Comparison of ENCODE assay signal across 16 mouse cellular contexts in genomic region chr4:142474626-142475025, GRCm38 (mm10).
A peak's percentile ranks its signal among the peaks of the same experiment; 100 is the strongest.
DNase-seq lines count a peak whose midpoint lies in the region; ATAC-seq lines count a peak whose summit lies in the region.
"Had no signal": no experiment of that assay in that cellular context is flagged by ENCODE, and none has a peak within 500 bp of the region (broad histone marks: within the 10 kb centered on the region; RNA-seq: fewer than 3 reads in every experiment).

No protein-coding gene starts in this region.

- H3K4me1 ChIP-seq in midbrain, embryonic 12.5 days, result peaks cover 29% of the 10 kb centered on the region
- H3K4me1 ChIP-seq in midbrain, embryonic 11.5 days (ENCODE audit: control insufficient read depth, insufficient read depth, low read length), result peaks cover 10% of the 10 kb centered on the region
- H3K4me1 ChIP-seq in hindbrain, embryonic 15.5 days (replicated peaks), result peaks cover 33% of the 10 kb centered on the region
- H3K4me1 ChIP-seq in neural tube, embryonic 14.5 days (ENCODE audit: control insufficient read depth, insufficient read depth, low read length), result peaks cover 19% of the 10 kb centered on the region; the same call in 1 of the 2 replicates
- H3K4me1 ChIP-seq: liver, embryonic 12.5 days had no signal

- H3K9ac ChIP-seq in midbrain, embryonic 12.5 days (replicated peaks), result no peak overlapping the region
- no peak overlapping the region for H3K9ac ChIP-seq in midbrain, embryonic 11.5 days (ENCODE audit: low read length)
- H3K9ac ChIP-seq in hindbrain, embryonic 15.5 days, result no peak overlapping the region
- no peak overlapping the region for H3K9ac ChIP-seq in neural tube, embryonic 14.5 days (replicated peaks; ENCODE audit: low read depth, low read length)
- H3K9ac ChIP-seq: heart, embryonic 12.5 days; intestine, embryonic 15.5 days; kidney, embryonic 15.5 days; liver, embryonic 12.5 days; lung, embryonic 14.5 days had no signal

- H3K9me3 ChIP-seq in midbrain, embryonic 12.5 days, result no peaks in the 10 kb centered on the region
- no peaks in the 10 kb centered on the region; the same call in 1 of the 2 replicates for H3K9me3 ChIP-seq in midbrain, embryonic 11.5 days (ENCODE audit: control insufficient read depth, low read length)
- no peaks in the 10 kb centered on the region for H3K9me3 ChIP-seq in hindbrain, embryonic 15.5 days
- no peaks in the 10 kb centered on the region for H3K9me3 ChIP-seq in neural tube, embryonic 14.5 days (ENCODE audit: control insufficient read depth, low read length)
- H3K9me3 ChIP-seq: heart, embryonic 12.5 days; intestine, embryonic 15.5 days; kidney, embryonic 15.5 days; liver, embryonic 12.5 days had no signal

- ATAC-seq in midbrain, embryonic 12.5 days (ENCODE audit: low FRiP score, low read depth), result no peak
- ATAC-seq in midbrain, embryonic 11.5 days (ENCODE audit: low FRiP score), result no peak
- ATAC-seq in hindbrain, embryonic 15.5 days (ENCODE audit: low FRiP score, low read depth), result no peak
- ATAC-seq in neural tube, embryonic 14.5 days (ENCODE audit: low read depth), result no peak
- ATAC-seq: intestine, embryonic 15.5 days; liver, embryonic 12.5 days had no signal

- DNase-seq in cerebellum, postnatal 25 days, result peak; percentile 51 to 57
- DNase-seq in cerebellum, postnatal 4 days (ENCODE audit: low spot score in 2 of 2), result no peak
- no peak for DNase-seq in midbrain, embryonic 11.5 days (ENCODE audit: low spot score, missing footprints)
- DNase-seq in adrenal gland, postnatal 36 days, result no peak
- DNase-seq in spleen, postnatal 4 days (ENCODE audit: low spot score in 2 of 2), result no peak
- DNase-seq: retina, postnatal 1 day; thymus, postnatal 4 days had no signal

- no peaks in the 10 kb centered on the region for H3K27me3 ChIP-seq in midbrain, embryonic 12.5 days
- H3K27me3 ChIP-seq in midbrain, embryonic 11.5 days (ENCODE audit: control insufficient read depth, insufficient read depth, low read length), result no peaks in the 10 kb centered on the region
- H3K27me3 ChIP-seq in hindbrain, embryonic 15.5 days, result no peaks in the 10 kb centered on the region
- H3K27me3 ChIP-seq in neural tube, embryonic 14.5 days (ENCODE audit: control insufficient read depth, insufficient read depth, low read length), result no peaks in the 10 kb centered on the region
- H3K27me3 ChIP-seq: CH12.LX; intestine, embryonic 15.5 days; kidney, embryonic 15.5 days had no signal

- H3K4me2 ChIP-seq in midbrain, embryonic 12.5 days (replicated peaks), result peak overlapping the region; percentile 46; the same call in 1 of the 2 replicates
- no peak overlapping the region for H3K4me2 ChIP-seq in midbrain, embryonic 11.5 days
- peak overlapping the region; percentile 59 for H3K4me2 ChIP-seq in hindbrain, embryonic 15.5 days
- H3K4me2 ChIP-seq in neural tube, embryonic 14.5 days (ENCODE audit: low read depth, low read length), result peak overlapping the region; percentile 52
- H3K4me2 ChIP-seq: heart, embryonic 12.5 days; kidney, embryonic 15.5 days; liver, embryonic 12.5 days had no signal

- 89% methylated on average over 7 of the region's 7 CpGs for WGBS in midbrain, embryonic 12.5 days
- WGBS in midbrain, embryonic 11.5 days, result 93% methylated on average over 7 of the region's 7 CpGs
- 77% methylated on average over 7 of the region's 7 CpGs for WGBS in hindbrain, embryonic 15.5 days
- WGBS in neural tube, embryonic 14.5 days, result 86% methylated on average over 7 of the region's 7 CpGs

- no peaks in the 10 kb centered on the region for H3K36me3 ChIP-seq in midbrain, embryonic 12.5 days
- H3K36me3 ChIP-seq in midbrain, embryonic 11.5 days (ENCODE audit: control insufficient read depth, insufficient read depth, low read length), result no peaks in the 10 kb centered on the region
- no peaks in the 10 kb centered on the region for H3K36me3 ChIP-seq in hindbrain, embryonic 15.5 days
- H3K36me3 ChIP-seq in neural tube, embryonic 14.5 days (ENCODE audit: control insufficient read depth, insufficient read depth, low read length), result no peaks in the 10 kb centered on the region
- H3K36me3 ChIP-seq: heart, embryonic 12.5 days; intestine, embryonic 15.5 days; kidney, embryonic 15.5 days; liver, embryonic 12.5 days had no signal

- H3K4me3 ChIP-seq in midbrain, embryonic 12.5 days, result peak overlapping the region; percentile 9; the same call in 1 of the 2 replicates
- no peak overlapping the region for H3K4me3 ChIP-seq in midbrain, embryonic 11.5 days (ENCODE audit: low read depth, low read length)
- 0 out of 2 replicates have a peak overlapping the region, but pooled peaks have one; percentile 31 for H3K4me3 ChIP-seq in hindbrain, embryonic 15.5 days
- H3K4me3 ChIP-seq in neural tube, embryonic 14.5 days (ENCODE audit: low read depth, low read length), result no peak overlapping the region
- H3K4me3 ChIP-seq: heart, embryonic 12.5 days; intestine, embryonic 15.5 days; kidney, embryonic 15.5 days; liver, embryonic 12.5 days had no signal

- no peak overlapping the region; the same call in 1 of the 2 replicates for H3K27ac ChIP-seq in midbrain, embryonic 12.5 days (replicated peaks)
- H3K27ac ChIP-seq in midbrain, embryonic 11.5 days (ENCODE audit: low read depth, low read length), result no peak overlapping the region
- H3K27ac ChIP-seq in hindbrain, embryonic 15.5 days (replicated peaks), result no peak overlapping the region
- H3K27ac ChIP-seq in neural tube, embryonic 14.5 days (ENCODE audit: low read depth, low read length), result no peak overlapping the region
- H3K27ac ChIP-seq: intestine, embryonic 15.5 days; kidney, embryonic 15.5 days; liver, embryonic 12.5 days had no signal

Comparison
In these comparisons a context has a peak if more than half of its experiments do, and no peak if none do; other contexts are left out.
1. DNase-seq: peak in cerebellum, postnatal 25 days (2 of 2); none in cerebellum, postnatal 4 days (0 of 2), midbrain, embryonic 11.5 days (single experiment), adrenal gland, postnatal 36 days (0 of 2) and spleen, postnatal 4 days (0 of 2).
2. H3K4me3 ChIP-seq: peak in midbrain, embryonic 12.5 days (single experiment) and hindbrain, embryonic 15.5 days (single experiment); none in midbrain, embryonic 11.5 days (single experiment) and neural tube, embryonic 14.5 days (single experiment).